Mouse (Mus musculus) layer of hippocampus, adult 2 months (tissue): ENCODE results near the gene Akt2. TPM values are rescaled to one million over a fixed set of nuclear protein-coding genes. Genes with fewer than 3 reads are reported as not detected.

Source experiments
- DNase-seq, 2 experiments: peaks; one replicate each; pipeline ENCODE4 v3.0.0; 2022; ENCODE audit warnings: low spot score in 2 of 2
- H3K27ac ChIP-seq: fragments of 200-600 bp; 2 replicates; pipeline ENCODE4 v1.8.1; 2022
- H3K4me3 ChIP-seq: fragments of 200-600 bp; 2 replicates; pipeline ENCODE4 v1.8.1; 2022; ENCODE audit warnings: mild to moderate bottlenecking
- CTCF ChIP-seq: fragments of 200-600 bp; conservative IDR thresholded peaks from 2 replicates; pipeline ENCODE4 v1.8.1; 2022; ENCODE audit warnings: antibody characterized with exemption, mild to moderate bottlenecking, moderate library complexity
- total RNA-seq, 2 experiments: library from RNA; stranded (reverse); gene quantifications; 2 replicates each; pipeline ENCODE4 v1.2.3; 2021

Akt2 gene
- total RNA-seq, 2 experiments from 2014 or later: 87.0 to 99.1 TPM

- Histone ChIP-seq H3K4me3 (peak overlapping the region; percentile 67), H3K27ac (peak overlapping the region; percentile 100)
- no peak for TF ChIP-seq CTCF
- DNase-seq: no peak
Observed at GRCm38 (mm10) chr7:27592934-27593645, 1.7 kb downstream of the Akt2 start.

DNA sequence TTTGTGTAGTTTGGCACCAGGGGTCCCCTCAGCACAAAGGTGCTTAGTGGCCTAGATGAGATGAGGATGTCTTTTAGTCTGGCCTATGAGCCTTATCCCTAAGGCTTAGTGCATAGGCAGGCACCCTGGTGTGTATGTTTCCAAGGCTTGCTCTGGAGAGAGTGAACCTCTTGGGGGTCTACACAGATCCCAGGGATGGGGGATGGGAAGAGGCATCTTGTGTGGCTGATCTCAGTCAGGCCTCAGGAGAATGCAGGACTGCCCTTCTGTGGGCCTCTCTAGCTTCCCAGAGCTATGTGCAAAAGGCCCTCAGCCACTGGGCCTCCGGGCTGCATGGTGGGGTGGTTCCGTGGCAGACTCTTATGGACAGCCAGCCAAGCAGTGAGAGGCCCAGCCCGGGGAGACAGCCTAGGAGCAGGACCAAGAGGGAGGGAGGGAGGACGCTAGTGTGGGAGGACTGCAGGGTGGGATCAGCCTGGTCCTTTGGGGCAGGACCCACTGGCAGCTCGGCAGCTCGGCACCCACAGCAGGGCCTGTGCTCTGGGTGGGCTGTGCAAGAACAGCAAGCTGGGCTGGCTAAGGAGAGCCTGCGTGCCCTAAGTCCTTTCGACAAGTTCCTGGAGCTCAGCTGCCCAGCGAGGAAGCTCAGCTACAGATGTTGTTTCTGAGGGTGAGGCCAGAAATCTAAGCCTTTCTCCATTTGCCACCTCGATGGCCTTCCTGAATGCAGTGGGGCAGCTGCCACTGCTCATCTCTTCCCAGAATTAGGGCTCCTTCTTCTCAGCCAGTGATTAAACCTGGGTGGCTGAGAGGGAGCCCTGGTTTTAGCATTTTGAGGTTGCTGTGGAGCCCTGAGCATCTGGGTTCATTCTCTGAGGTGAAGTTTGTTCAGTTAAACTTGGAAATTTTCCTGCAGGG, 5.5 kb downstream of the Akt2 start:
- no peak for DNase-seq
- no peak overlapping the region for H3K4me3 ChIP-seq
- peak overlapping the region; percentile 100 for H3K27ac ChIP-seq
- no peak for TF ChIP-seq CTCF

GRCm38 (mm10) chr7:27598053-27598452, 6.7 kb downstream of the Akt2 start:
- Histone ChIP-seq H3K27ac (peak overlapping the region; percentile 100), H3K4me3 (no peak overlapping the region)
- no peak for TF ChIP-seq CTCF
- DNase-seq: no peak

DNA sequence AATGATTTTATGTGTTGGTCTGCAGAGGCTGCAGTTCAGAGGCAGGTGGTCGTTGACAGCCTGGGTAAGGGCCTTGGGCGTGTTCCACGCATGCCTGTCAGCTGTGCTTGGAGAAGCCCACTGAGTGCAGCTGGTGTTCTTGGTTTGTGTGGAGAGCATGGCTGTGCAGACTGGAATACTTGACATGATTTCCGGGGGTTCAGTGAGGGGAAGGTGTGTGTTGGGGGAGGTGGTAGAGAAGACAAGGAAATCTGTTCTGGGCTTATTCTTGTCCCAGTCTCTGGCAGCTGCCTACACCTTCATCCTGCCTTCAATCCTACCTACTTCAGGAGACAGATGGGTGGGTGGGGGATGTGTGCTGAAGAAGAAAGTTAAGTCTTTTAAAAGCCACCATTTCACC, 10.3 kb downstream of the Akt2 start:
- peak overlapping the region; percentile 93 for H3K27ac ChIP-seq
- peak; percentile 49 to 73 for DNase-seq

DNA sequence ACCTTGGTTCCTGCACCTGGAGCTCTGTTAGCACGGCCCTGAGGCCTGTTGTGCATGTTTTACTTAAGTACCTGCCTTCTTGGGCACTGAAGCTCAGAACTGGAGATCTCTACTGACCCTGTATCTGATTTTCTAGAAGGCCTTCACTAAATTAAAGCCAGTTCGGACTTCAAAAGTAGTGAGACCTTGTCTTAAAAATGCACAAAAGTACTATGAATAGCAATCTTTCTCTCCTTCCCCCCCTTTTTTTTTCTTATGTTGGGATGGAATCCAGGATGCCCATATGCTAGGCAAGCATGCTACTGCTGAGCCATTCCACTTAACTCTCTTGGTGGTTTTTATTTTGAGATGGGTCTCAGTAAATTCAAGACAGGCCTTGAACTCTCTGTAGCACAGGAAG, 10.8 kb downstream of the Akt2 start:
- no peak for DNase-seq
- TF ChIP-seq CTCF: no peak
- H3K4me3 ChIP-seq: no peak overlapping the region
- H3K27ac ChIP-seq: peak overlapping the region; percentile 93

More for the DNA sequence above, 10.3 kb downstream of the Akt2 start:
- TF ChIP-seq CTCF: no peak
- no peak overlapping the region for H3K4me3 ChIP-seq

- TF ChIP-seq CTCF: no peak
- no peak for DNase-seq
- peak overlapping the region; percentile 93 for H3K27ac ChIP-seq
- no peak overlapping the region for H3K4me3 ChIP-seq
Observed at GRCm38 (mm10) chr7:27602835-27603234, 11.5 kb downstream of the Akt2 start.

DNA sequence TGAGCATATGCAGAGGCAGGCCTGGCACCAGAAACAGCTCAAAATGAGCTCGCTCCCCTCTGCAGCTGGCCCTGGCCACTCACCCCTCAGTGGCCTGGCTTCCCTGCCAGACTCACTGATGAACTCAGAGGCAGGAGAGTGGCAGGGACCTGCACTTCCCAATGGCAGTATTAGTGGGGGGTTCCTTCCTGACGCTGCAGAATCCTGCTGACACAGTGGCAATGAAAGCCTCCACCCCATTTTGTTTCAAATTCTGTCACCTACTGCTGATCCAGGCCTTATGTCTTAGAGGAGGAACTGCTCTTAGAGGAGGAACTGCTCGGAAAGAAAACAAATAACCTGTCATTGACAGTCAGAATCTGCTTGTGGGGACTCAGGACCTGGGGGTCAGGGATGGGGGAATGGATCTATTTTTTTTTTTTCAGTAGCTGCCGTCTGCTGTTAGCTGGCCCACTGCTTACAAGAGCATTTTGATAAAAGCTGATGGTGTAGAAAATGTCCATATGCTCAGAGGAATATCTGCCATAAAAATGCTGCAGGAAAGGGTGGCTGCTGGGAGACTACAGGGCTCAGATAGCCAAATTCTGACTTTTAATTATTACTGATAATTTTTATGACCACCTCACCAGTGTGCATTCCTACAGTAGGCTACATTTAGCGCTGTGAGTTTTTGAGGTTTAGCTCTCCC, 13.5 kb downstream of the Akt2 start:
- Histone ChIP-seq H3K4me3 (no peak overlapping the region), H3K27ac (peak overlapping the region; percentile 93)
- no peak for DNase-seq
- TF ChIP-seq CTCF: no peak

DNA sequence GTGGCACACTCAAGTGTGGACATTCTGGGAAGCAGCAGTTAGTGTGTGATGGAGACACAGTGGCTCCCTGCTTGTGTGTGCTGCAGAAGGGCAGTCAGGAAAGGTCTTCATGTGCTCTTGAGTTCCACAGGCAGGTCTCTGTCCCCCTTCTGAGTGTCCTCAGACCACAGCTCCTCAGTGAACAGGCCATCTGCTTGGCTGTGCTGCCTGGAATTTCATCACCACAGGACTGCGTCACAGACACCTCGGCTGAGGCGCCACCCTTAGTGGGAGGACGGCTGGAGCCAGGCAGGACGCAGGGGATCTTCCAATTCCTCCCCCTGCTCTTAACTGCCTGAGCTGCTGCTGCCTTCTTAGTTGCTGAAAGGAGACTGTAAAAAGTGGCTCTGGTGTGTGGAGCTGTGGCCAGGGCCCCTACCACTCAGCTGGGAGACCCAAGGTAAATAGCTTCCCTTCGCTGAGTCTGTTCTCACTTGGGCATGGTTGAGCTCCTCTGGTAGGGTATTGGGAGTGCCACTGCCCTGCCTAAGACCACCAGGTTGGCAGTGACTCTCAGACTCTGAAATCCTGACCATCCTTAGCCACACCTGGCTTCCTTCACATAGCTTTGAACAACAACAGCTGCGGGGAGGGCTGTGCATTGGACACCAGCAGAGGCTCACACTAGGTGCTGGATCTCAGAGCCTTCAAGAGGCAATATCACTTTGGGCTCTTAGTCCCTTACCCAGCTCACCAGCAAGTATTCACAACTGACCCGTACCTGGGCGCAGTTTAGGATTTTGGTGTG, 14.3 kb downstream of the Akt2 start:
- peak; percentile 51 to 72 for DNase-seq
- TF ChIP-seq CTCF: no peak
- peak overlapping the region; percentile 93 for H3K27ac ChIP-seq
- 0 out of 2 replicates have a peak overlapping the region, but pooled peaks have one; percentile 4 for H3K4me3 ChIP-seq

- DNase-seq: no peak
- TF ChIP-seq CTCF: no peak
- Histone ChIP-seq H3K4me3 (no peak overlapping the region), H3K27ac (peak overlapping the region; percentile 82)
Observed at GRCm38 (mm10) chr7:27606481-27607254, 15.3 kb downstream of the Akt2 start.

- Histone ChIP-seq H3K4me3 (no peak overlapping the region), H3K27ac (peak overlapping the region; percentile 82)
- TF ChIP-seq CTCF: no peak
- DNase-seq: peak in 1 of 2 experiments; percentile 59
Observed at GRCm38 (mm10) chr7:27607580-27607979, 16.2 kb downstream of the Akt2 start.

GRCm38 (mm10) chr7:27608130-27608529, 16.8 kb downstream of the Akt2 start:
- H3K27ac ChIP-seq: peak overlapping the region; percentile 82
- DNase-seq: no peak
- H3K4me3 ChIP-seq: no peak overlapping the region
- TF ChIP-seq CTCF: no peak
